Mouse (Mus musculus): ENCODE results near the gene Cers5. TPM values are rescaled to one million over a fixed set of nuclear protein-coding genes. Genes with fewer than 3 reads are reported as not detected.
"Not testable (repeated sequence)": the region's sequence is repeated elsewhere in the genome, so short reads cannot be mapped to it uniquely, and the experiment has no call there.

The Cers5 gene
- polyA plus RNA-seq, 1 experiment from 2014 or later: 61.3 TPM

DNA sequence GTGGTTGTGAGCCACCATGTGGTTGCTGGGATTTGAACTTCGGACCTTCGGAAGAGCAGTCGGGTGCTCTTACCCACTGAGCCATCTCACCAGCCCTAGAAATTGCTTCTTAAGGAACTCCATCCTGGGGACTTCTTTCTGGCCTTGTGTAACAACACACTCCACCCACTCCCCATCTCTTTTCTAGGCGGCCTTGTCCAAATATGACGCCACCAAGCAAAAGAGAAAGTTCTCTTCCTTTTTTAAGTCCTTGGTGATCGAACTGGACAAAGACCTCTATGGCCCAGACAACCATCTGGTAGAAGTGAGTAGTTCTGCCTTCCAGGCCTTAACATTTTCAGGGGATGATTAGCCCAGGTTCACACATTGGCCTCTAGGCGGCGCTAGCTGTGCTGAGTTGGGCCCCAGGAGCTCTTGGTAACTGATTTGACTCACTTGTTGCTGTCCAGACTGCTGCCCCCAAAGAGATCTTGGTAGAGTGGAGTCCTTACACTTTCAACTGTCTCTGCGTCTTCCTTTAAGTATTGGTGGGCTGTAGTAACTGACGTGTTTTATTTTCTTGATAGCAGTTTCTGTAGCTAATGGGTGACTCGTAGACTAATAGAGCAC, 67.1 kb downstream of the Cers5 start, which contains the start of gene Gm17349:
Gene Gm17349 (minus strand): TSS at position 51 of the 609 bp plus-strand sequence.
- Histone ChIP-seq H3K36me3 (peaks cover 74% of the 10 kb centered on the region), H3K9me3 (no peaks in the 10 kb centered on the region), H3K4me1 (replicated peaks) (peaks cover 42% of the 10 kb centered on the region), H3K27me3 (ENCODE audit: insufficient read depth, poor library complexity, severe bottlenecking) (no peaks in the 10 kb centered on the region), H3K4me3 (peak within 1 kb of the TSS; percentile 88), H3K27ac (peak within 1 kb of the TSS; percentile 100)
- DNase-seq (ENCODE audit: low spot score): peak; percentile 68
- WGBS: 66% methylated on average over 11 of the region's 11 CpGs

DNA sequence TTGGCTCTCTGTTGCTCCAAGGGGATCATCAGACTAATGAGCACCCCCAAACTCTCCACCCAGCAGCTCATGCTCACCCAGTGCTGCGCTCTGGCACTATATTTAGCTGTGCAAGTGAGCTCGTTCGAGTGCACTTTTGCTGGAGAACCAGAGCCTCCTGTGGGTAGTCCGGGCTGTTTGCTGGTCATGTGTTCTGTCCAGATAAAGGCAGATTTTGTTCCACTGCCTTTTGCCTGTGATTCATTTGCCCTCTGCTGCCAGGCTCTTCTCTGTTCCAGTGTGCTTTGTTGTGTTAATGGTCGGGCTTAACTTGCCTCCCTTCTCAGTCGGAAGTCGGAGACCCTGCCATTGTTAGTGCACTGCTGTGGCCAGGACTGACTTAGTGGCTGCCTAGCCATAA, 67.8 kb downstream of the Cers5 start:
- 36% methylated on average over 7 of the region's 7 CpGs for WGBS
- peak; percentile 30 for DNase-seq (ENCODE audit: low spot score)
- peaks cover 70% of the 10 kb centered on the region for H3K36me3 ChIP-seq
- H3K27me3 ChIP-seq (ENCODE audit: insufficient read depth, poor library complexity, severe bottlenecking): no peaks in the 10 kb centered on the region
- peaks cover 47% of the 10 kb centered on the region for H3K4me1 ChIP-seq (replicated peaks)
- H3K27ac ChIP-seq: peak overlapping the region; percentile 100
- no peaks in the 10 kb centered on the region for H3K9me3 ChIP-seq
- H3K4me3 ChIP-seq: peak overlapping the region; percentile 88

DNA sequence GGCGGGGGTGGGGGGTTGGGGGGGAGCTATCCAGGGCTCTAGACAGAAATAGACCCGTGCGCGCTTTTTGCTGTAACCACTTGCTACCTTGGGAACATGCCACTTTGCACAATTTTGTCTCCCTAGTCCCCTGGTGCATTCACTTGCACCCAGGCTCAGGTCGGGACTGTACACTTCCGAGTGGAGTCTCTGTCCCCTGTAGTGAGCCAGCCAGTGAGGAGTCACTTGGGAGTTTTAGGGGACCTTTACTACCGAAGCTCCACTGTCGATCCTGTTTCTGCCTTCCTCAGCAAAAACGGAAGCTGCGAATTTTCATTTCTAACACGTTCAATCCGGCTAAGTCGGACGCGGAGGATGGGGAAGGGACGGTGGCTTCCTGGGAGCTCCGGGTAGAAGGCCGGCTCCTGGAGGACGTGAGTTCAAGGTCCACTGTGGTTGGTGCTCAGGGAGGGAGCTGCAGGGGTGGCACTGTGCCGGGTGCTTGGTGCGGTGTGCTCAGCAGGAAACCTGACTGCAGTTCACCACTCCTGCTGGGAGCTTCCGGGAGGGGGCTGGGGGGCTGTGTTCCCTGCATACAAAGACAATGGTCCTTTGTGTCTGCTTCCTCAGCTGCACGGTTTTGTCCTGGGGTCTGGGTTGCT, 68.5 kb downstream of the Cers5 start:
- WGBS: 25% methylated on average over 23 of the region's 23 CpGs
- Histone ChIP-seq H3K4me1 (replicated peaks) (peaks cover 48% of the 10 kb centered on the region), H3K36me3 (peaks cover 67% of the 10 kb centered on the region), H3K27ac (peak overlapping the region; percentile 100), H3K27me3 (ENCODE audit: insufficient read depth, poor library complexity, severe bottlenecking) (0 out of 2 replicates have a peak, but pooled peaks cover under 1% of the 10 kb centered on the region), H3K9me3 (no peaks in the 10 kb centered on the region), H3K4me3 (peak overlapping the region; percentile 88)
- no peak for DNase-seq (ENCODE audit: low spot score)

DNA sequence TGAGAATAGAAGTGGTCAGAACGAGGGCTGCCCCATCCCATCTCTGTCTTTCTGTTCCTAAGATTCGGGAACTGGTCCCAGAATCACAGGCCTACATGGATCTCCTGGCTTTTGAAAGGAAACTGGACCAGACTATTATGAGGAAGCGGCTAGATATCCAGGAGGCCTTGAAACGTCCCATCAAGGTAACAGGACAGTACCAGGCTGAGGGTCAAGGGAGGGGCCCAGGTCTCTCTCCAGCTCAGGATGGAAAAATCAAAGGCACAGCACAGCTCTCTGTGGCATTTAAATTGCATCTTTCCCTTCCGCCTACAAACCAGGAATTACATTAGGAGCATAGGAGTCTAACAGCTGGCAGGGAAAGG, 69.0 kb downstream of the Cers5 start:
- Histone ChIP-seq H3K36me3 (peaks cover 62% of the 10 kb centered on the region), H3K4me3 (peak overlapping the region; percentile 88), H3K27ac (peak overlapping the region; percentile 100), H3K27me3 (ENCODE audit: insufficient read depth, poor library complexity, severe bottlenecking) (0 out of 2 replicates have a peak, but pooled peaks cover 5% of the 10 kb centered on the region), H3K4me1 (replicated peaks) (peaks cover 53% of the 10 kb centered on the region), H3K9me3 (no peaks in the 10 kb centered on the region)
- WGBS: 67% methylated on average over 5 of the region's 5 CpGs
- no peak for DNase-seq (ENCODE audit: low spot score)

DNA sequence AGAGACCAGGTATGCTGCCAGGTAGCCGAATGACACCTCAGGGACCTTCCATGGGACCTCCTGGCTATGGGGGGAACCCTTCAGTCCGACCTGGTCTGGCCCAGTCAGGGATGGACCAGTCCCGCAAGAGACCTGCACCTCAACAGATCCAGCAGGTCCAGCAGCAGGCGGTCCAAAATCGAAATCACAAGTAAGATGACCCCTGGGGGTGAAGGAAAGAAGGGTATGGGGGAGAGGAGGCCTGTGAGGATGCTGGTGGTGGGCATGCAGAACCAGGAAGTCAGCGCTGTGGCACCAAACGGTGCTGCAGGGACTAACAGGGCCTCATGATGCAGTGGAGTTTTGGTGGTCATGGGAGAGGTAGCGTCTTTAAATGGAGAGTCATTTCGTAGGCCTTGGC, 69.6 kb downstream of the Cers5 start:
- peak overlapping the region; percentile 100 for H3K27ac ChIP-seq
- no peak for DNase-seq (ENCODE audit: low spot score)
- H3K36me3 ChIP-seq: peaks cover 57% of the 10 kb centered on the region
- peak overlapping the region; percentile 88 for H3K4me3 ChIP-seq
- H3K9me3 ChIP-seq: no peaks in the 10 kb centered on the region
- WGBS: 56% methylated on average over 9 of the region's 9 CpGs
- peaks cover 10% of the 10 kb centered on the region for H3K27me3 ChIP-seq (ENCODE audit: insufficient read depth, poor library complexity, severe bottlenecking)
- peaks cover 56% of the 10 kb centered on the region for H3K4me1 ChIP-seq (replicated peaks)

DNA sequence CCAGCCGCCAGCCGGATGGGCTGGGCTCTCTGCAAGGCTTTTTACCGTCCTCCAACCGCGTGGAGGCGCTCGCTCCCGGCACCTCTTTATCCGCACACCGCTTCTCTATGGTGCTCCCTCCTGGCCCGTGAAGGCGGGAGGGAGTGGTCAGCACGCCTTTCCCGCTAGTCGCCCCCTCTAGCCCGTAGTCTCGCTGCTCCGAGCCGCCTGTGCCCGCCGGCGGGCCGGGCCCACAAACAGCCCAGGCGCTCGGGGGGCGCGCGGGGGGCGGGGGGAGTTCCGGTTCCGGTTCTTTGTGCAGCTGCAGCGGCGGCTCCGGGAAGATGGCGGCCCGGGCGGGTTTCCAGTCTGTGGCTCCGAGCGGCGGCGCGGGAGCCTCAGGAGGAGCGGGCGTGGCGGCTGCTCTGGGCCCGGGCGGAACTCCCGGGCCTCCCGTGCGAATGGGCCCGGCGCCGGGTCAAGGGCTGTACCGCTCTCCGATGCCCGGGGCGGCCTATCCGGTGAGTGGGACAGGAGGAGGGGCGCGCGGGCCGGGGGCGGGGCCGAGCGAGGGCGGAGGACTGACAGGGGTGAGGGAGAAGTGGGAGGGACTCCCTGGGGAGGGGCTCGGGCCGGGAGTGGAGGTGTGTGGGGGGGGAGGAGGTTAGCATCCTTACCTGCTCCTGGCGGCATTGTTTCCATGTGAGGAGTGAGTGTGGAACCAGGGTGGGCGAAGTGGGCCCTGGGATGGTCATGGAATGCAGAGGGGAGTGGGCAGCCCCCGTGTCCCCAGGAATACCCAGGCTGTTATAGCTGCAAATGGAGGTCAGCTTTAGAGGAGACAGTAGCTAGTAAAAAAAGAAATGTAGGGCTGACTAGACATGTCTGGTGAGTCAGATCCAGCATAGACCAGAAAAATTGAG, 70.4 kb downstream of the Cers5 start, which contains the start of gene Smarcd1:
Gene Smarcd1 (plus strand): TSS at position 131 of the 902 bp plus-strand sequence.
- Histone ChIP-seq H3K4me3 (peak within 1 kb of the TSS; percentile 88), H3K27ac (peak within 1 kb of the TSS; percentile 100), H3K27me3 (ENCODE audit: insufficient read depth, poor library complexity, severe bottlenecking) (peaks cover 18% of the 10 kb centered on the region), H3K4me1 (replicated peaks) (peaks cover 56% of the 10 kb centered on the region), H3K9me3 (no peaks in the 10 kb centered on the region), H3K36me3 (peaks cover 51% of the 10 kb centered on the region)
- DNase-seq (ENCODE audit: low spot score): peak; percentile 98
- WGBS: under 1% methylated on average over 71 of the region's 71 CpGs

DNA sequence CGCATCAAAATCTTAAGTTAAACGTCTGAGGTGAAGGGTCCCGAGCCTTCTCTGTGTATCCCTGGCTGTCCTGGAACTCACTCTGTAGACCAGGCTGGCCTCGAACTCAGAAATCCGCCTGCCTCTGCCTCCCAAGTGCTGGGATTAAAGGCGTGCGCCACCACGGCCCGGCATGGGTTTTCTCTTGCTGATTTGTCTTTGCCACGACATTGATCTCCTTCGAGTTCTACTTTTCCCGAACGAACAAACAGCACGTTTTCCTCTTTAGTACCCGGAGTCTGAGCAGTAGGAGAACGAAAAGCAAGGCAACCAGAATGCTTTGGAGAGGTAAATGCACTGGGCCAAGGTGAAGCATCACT, 71.1 kb downstream of the Cers5 start:
- H3K27ac ChIP-seq: peak overlapping the region; percentile 100
- DNase-seq (ENCODE audit: low spot score); H3K9me3 ChIP-seq: not testable (repeated sequence)
- WGBS: 48% methylated on average over 16 of the region's 16 CpGs
- peaks cover 50% of the 10 kb centered on the region for H3K36me3 ChIP-seq
- H3K4me1 ChIP-seq (replicated peaks): peaks cover 59% of the 10 kb centered on the region
- H3K27me3 ChIP-seq (ENCODE audit: insufficient read depth, poor library complexity, severe bottlenecking): peaks cover 25% of the 10 kb centered on the region
- H3K4me3 ChIP-seq: peak overlapping the region; percentile 88

DNA sequence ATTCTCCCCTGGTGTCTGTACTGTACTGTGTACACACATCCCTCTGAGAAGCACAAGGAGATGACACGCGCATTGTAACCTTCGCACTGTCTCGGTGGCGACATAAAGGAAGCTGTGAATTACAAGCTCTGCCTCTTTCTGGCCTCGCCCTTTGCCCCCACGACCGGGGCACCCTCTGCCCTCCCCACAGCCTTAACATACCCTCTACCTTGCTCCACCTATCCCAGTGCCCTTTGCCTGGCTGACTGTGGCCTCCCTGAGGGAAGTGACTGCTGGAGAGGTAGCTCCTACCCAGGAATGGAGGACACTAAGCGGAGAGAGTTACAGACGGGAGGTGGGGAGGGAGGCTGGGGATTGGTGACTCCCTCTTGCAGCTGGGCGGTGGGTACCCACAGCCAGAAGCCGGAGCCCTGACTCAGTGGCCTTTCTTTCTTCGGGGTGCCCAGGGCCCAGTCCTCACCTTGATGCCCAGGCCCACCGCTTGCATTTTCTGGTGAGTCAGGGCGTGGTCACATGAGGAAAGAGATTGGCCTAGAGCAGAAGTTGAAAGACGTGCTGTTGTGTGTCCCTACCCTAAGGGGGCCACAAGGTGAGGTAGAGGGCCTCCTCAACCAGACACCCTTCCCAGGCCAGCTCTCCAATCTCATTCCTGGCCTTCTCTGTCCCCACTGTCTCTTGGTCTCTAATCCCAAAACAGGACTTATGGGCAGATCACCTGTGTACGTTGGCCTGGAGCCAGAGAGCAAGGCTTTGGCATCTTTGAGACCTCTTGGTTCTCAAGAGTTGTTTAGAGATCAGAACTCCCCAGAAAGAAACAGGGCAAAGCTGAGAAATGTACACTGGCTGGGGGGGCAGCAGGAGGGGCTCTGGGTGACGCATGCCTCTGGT, 72.2 kb downstream of the Cers5 start:
- Histone ChIP-seq H3K27ac (no peak overlapping the region), H3K27me3 (ENCODE audit: insufficient read depth, poor library complexity, severe bottlenecking) (peaks cover 28% of the 10 kb centered on the region), H3K9me3 (no peaks in the 10 kb centered on the region), H3K36me3 (peaks cover 49% of the 10 kb centered on the region), H3K4me3 (no peak overlapping the region), H3K4me1 (replicated peaks) (peaks cover 59% of the 10 kb centered on the region)
- no peak for DNase-seq (ENCODE audit: low spot score)
- WGBS: 89% methylated on average over 18 of the region's 18 CpGs

DNA sequence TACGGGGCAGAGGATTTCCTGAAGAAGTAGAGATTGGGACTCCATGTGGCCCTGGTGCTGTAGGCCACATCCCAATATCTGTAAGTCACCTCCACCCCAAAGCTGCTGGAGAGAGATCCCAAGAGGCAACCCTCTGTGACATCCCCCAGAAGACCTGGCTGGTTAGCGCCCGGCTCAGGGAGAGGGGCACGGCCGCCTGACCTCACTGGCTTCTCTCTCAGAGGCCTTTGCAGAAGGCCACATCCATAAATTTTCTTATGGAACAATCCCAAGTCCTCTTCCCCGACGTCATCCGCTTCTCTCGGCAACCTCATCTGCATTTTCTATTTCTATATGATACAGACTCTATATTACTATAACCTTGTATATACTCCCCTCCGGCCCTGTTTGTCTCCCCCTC, 73.0 kb downstream of the Cers5 start:
- WGBS: 88% methylated on average over 10 of the region's 10 CpGs
- no peaks in the 10 kb centered on the region for H3K9me3 ChIP-seq
- peaks cover 28% of the 10 kb centered on the region for H3K27me3 ChIP-seq (ENCODE audit: insufficient read depth, poor library complexity, severe bottlenecking)
- DNase-seq (ENCODE audit: low spot score): no peak
- peaks cover 48% of the 10 kb centered on the region for H3K36me3 ChIP-seq
- H3K4me1 ChIP-seq (replicated peaks): peaks cover 59% of the 10 kb centered on the region
- H3K4me3 ChIP-seq: no peak overlapping the region
- no peak overlapping the region for H3K27ac ChIP-seq

DNA sequence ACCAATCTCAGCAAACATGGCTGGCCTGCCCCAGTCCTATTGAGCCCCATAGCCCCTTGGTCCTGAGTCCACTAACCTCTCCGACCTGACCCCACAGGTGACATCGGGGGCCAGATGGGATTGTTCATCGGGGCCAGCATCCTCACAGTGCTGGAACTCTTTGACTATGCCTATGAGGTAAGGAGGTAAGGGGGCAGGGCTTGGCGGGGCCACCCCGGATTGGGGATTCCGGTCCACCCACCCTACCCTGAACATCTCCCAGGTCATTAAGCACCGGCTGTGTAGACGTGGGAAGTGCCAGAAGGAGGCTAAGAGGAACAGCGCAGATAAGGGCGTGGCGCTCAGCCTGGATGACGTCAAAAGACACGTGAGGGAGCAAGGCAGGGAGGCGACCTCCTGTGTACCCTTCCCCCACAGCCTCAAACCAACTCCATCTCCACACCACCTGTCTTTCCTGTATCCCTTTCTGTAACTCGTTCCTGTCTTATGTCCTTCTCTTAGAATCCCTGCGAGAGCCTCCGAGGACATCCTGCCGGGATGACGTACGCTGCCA, 74.1 kb downstream of the Cers5 start:
- H3K4me3 ChIP-seq: no peak overlapping the region
- WGBS: 44% methylated on average over 20 of the region's 20 CpGs
- H3K27me3 ChIP-seq (ENCODE audit: insufficient read depth, poor library complexity, severe bottlenecking): peaks cover 28% of the 10 kb centered on the region
- no peaks in the 10 kb centered on the region for H3K9me3 ChIP-seq
- H3K4me1 ChIP-seq (replicated peaks): peaks cover 54% of the 10 kb centered on the region
- H3K36me3 ChIP-seq: peaks cover 37% of the 10 kb centered on the region
- no peak overlapping the region for H3K27ac ChIP-seq
- no peak for DNase-seq (ENCODE audit: low spot score)

DNA sequence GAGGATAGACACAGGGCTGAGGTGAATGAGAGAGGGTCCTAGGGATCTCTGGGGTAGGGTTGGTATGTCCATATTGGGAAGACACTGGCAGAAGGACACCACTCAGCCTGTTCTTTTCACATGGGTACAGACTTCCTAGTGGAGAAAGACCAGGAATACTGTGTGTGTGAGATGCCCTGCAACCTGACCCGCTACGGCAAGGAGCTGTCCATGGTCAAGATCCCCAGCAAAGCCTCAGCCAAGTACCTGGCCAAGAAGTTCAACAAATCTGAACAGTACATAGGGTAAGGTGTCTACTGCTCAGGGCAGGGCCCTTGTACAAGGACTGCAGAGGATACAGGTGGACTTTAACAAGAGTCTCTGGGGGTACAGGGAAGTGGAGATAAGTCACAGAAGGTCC, 75.4 kb downstream of the Cers5 start:
- DNase-seq (ENCODE audit: low spot score): no peak
- 44% methylated on average over 2 of the region's 2 CpGs for WGBS

DNA sequence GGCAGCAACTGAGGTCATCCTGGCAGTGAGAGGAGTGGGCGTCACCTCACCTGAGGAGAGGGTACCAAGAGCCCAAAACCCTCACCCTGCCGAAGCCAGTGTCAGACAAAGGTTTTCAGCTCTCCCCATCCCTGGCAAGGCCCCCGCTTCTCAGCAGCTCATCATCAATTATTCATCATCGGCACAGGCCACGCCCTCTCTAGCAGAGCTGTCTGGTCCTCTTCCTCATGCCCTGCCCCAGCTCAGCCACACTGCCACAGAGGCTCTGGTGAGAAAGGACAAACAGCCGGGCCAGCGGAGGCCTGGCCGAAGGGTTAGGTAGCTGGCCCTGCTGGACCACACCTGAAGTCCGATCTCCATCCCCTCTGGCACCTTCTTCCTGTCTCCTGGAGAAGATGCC, 80.7 kb downstream of the Cers5 start:
- H3K27me3 ChIP-seq (ENCODE audit: insufficient read depth, poor library complexity, severe bottlenecking): peaks cover 16% of the 10 kb centered on the region
- peaks cover 14% of the 10 kb centered on the region; the same call in 1 of the 2 replicates for H3K36me3 ChIP-seq
- peaks cover 49% of the 10 kb centered on the region for H3K4me1 ChIP-seq (replicated peaks)
- 57% methylated on average over 9 of the region's 9 CpGs for WGBS
- H3K4me3 ChIP-seq: peak overlapping the region; percentile 18; the same call in 1 of the 2 replicates
- H3K27ac ChIP-seq: peak overlapping the region; percentile 82
- DNase-seq (ENCODE audit: low spot score): peak; percentile 31
- H3K9me3 ChIP-seq: no peaks in the 10 kb centered on the region

More for the DNA sequence above, 75.4 kb downstream of the Cers5 start:
- Histone ChIP-seq H3K27ac (no peak overlapping the region), H3K36me3 (peaks cover 30% of the 10 kb centered on the region; the same call in 1 of the 2 replicates), H3K9me3 (no peaks in the 10 kb centered on the region), H3K4me3 (no peak overlapping the region), H3K27me3 (ENCODE audit: insufficient read depth, poor library complexity, severe bottlenecking) (peaks cover 28% of the 10 kb centered on the region), H3K4me1 (replicated peaks) (peaks cover 48% of the 10 kb centered on the region)

Data from hindbrain, embryonic 10.5 days (tissue).